Comparison of ENCODE assay signal across 22 mouse cellular contexts in the genomic region with DNA sequence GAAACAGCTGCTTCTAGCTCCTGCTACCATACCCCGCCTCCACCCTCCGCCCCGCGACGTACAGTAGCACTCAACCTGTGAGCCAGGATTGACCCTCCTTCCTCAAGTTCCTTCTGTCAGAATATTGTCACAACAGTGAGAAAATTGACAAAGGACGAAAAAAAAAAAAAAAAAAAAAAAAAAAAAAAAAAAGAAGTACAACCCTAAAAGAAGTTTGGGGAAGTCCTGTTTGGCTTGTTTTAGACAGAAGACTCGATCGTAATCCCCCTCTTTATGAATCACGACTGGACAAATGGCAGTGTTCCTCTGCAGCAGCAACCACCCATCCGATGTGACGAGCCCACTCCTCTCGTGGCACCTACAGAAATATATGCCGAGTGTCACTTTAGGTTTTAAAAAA.
A peak's percentile ranks its signal among the peaks of the same experiment; 100 is the strongest.
DNase-seq lines count a peak whose midpoint lies in the region; ATAC-seq and TF ChIP-seq lines count a peak whose summit lies in the region.
"Had no signal": no experiment of that assay in that cellular context is flagged by ENCODE, and none has a peak within 500 bp of the region (broad histone marks: within the 10 kb centered on the region; RNA-seq: fewer than 3 reads in every experiment).

No protein-coding gene starts in this region.

- ATAC-seq in midbrain, embryonic 15.5 days (replicated peaks) = no peak
- ATAC-seq: activated CD4-positive, CD25-positive, alpha-beta regulatory T cell, adult 4 months; CD4-positive, CD25-positive, alpha-beta regulatory T cell, adult 4 months; Patski had no signal

- H3K27me3 ChIP-seq in CH12.LX (replicated peaks) = no peaks in the 10 kb centered on the region
- H3K27me3 ChIP-seq in midbrain, embryonic 15.5 days (replicated peaks) = no peaks in the 10 kb centered on the region

- TF ChIP-seq POLR2A in CH12.LX (IDR thresholded peaks at IDR 0.05; ENCODE audit: low read depth, low read length) = no peak

- no peak for TF ChIP-seq RAD21 in CH12.LX (IDR thresholded peaks at IDR 0.05; ENCODE audit: low read depth, low read length)

- H3K27ac ChIP-seq in CH12.LX (ENCODE audit: insufficient read depth, low read depth) = no peak overlapping the region
- no peak overlapping the region for H3K27ac ChIP-seq in ES-E14 (ENCODE audit: insufficient read depth, low read depth, low read length, poor library complexity, severe bottlenecking)
- H3K27ac ChIP-seq in midbrain, embryonic 15.5 days = no peak overlapping the region

- H3K9ac ChIP-seq in CH12.LX (ENCODE audit: insufficient read depth, low read depth) = no peak overlapping the region
- no peak overlapping the region for H3K9ac ChIP-seq in ES-E14 (ENCODE audit: insufficient read depth, low read depth, low read length, poor library complexity, severe bottlenecking)
- H3K9ac ChIP-seq in midbrain, embryonic 15.5 days = no peak overlapping the region

- peak; percentile 6 for DNase-seq in thymus, postnatal 4 days
- DNase-seq in thymus, postnatal 14 days = no peak
- no peak for DNase-seq in CH12.LX (ENCODE audit: extremely low read depth)
- no peak for DNase-seq in ES-E14 (ENCODE audit: low read depth, low spot score)
- no peak for DNase-seq in cerebellum, postnatal 14 days
- DNase-seq: adrenal gland, adult 2 months; adrenal gland, adult 8-10 months; adrenal gland, postnatal 10 days; adrenal gland, postnatal 14 days; adrenal gland, postnatal 25 days; adrenal gland, postnatal 36 days; B cell, adult 2 months; cerebellum, adult 11 months; cerebellum, adult 11-12 months; cerebellum, adult 18-20 months; cerebellum, adult 2 months; cerebellum, adult 8-10 months had no signal

- dilution Hi-C loops in CH12.LX (cut with MboI; ENCODE audit: extremely low pct_ligation_motif_present, extremely low pct_unique_long_range_greater_than_20kb, low sequenced_read_pairs) = no loop called here

- WGBS in midbrain, embryonic 15.5 days = 95% methylated on average over 13 of the region's 13 CpGs

- H3K4me3 ChIP-seq in CH12.LX (replicated peaks in 1 of 3; ENCODE audit: low read depth in 2 of 3, low read length in 2 of 3, poor library complexity in 1 of 3) (no peak overlapping the region), ES-E14 (ENCODE audit: insufficient read depth in 1 of 2, low read depth in 1 of 2, low read length in 2 of 2, poor library complexity in 1 of 2, severe bottlenecking in 1 of 2) (no peak overlapping the region)
- no peak overlapping the region for H3K4me3 ChIP-seq in midbrain, embryonic 15.5 days

- TF ChIP-seq EP300 in CH12.LX (IDR thresholded peaks at IDR 0.05; ENCODE audit: low read length) = no peak

- H3K9me3 ChIP-seq in CH12.LX (replicated peaks; ENCODE audit: low read length) = no peaks in the 10 kb centered on the region
- H3K9me3 ChIP-seq in ES-E14 (ENCODE audit: control insufficient read depth, insufficient read depth, low read depth, low read length) = no peaks in the 10 kb centered on the region
- H3K9me3 ChIP-seq in midbrain, embryonic 15.5 days = no peaks in the 10 kb centered on the region

- no peak overlapping the region for H3K4me2 ChIP-seq in CH12.LX (ENCODE audit: insufficient read depth, low read depth, poor library complexity, severe bottlenecking)
- no peak overlapping the region for H3K4me2 ChIP-seq in midbrain, embryonic 15.5 days

- H3K79me2 ChIP-seq in CH12.LX (replicated peaks; ENCODE audit: control insufficient read depth, extremely low read depth, insufficient read depth, poor library complexity, severe bottlenecking) = no peaks in the 10 kb centered on the region

- TF ChIP-seq CTCF in CH12.LX (conservative IDR thresholded peaks at IDR 0.05 in 1 of 2, IDR thresholded peaks at IDR 0.05 in 1 of 2; ENCODE audit: low read depth in 2 of 2, low read length in 2 of 2) = no peak

- in situ Hi-C loops in CH12.LX (cut with MboI; ENCODE audit: low pct_ligation_motif_present, low pct_unique_long_range_greater_than_20kb, low sequenced_read_pairs) = no loop called here
- in situ Hi-C loops in ES-E14 (cut with MboI; ENCODE audit: low sequenced_read_pairs in 2 of 2, unreplicated experiment in 2 of 2) = no loop called here

- H3K4me1 ChIP-seq in CH12.LX (ENCODE audit: control insufficient read depth in 1 of 2, insufficient read depth in 2 of 2) (peaks cover 4 to 39% of the 10 kb centered on the region in 2 experiments), ES-E14 (ENCODE audit: control insufficient read depth in 2 of 2, insufficient read depth in 2 of 2, low read length in 2 of 2, poor library complexity in 1 of 2) (no peaks in the 10 kb centered on the region)
- H3K4me1 ChIP-seq in midbrain, embryonic 15.5 days = peaks cover 3% of the 10 kb centered on the region; the same call in 1 of the 2 replicates

- no peaks in the 10 kb centered on the region for H3K36me3 ChIP-seq in CH12.LX (replicated peaks in 1 of 2; ENCODE audit: control insufficient read depth in 1 of 2, insufficient read depth in 1 of 2, low read length in 1 of 2)
- H3K36me3 ChIP-seq in ES-E14 (ENCODE audit: control insufficient read depth, insufficient read depth, low read length, poor library complexity, severe bottlenecking) = no peaks in the 10 kb centered on the region
- no peaks in the 10 kb centered on the region for H3K36me3 ChIP-seq in midbrain, embryonic 15.5 days (replicated peaks)
- H3K36me3 ChIP-seq: G1E had no signal

TF ChIP-seq in CH12.LX, 34 proteins besides CTCF, POLR2A, EP300 and RAD21:
- TF ChIP-seq ZKSCAN1 (IDR thresholded peaks at IDR 0.05; ENCODE audit: borderline replicate concordance, low read depth, low read length) (no peak), ZNF384 (IDR thresholded peaks at IDR 0.05; ENCODE audit: low read depth, low read length) (peak; percentile 81)
TF ChIP-seq in CH12.LX: peak in this region for 1.

TF ChIP-seq in ES-E14, 5 proteins besides CTCF, POLR2A, EP300 and RAD21:
- TF ChIP-seq ZC3H11A (IDR thresholded peaks at IDR 0.05; ENCODE audit: borderline replicate concordance, low read depth, low read length) (no peak), ZNF384 (IDR thresholded peaks at IDR 0.05; ENCODE audit: low read depth, low read length) (peak; percentile 85)
